Mouse (Mus musculus): ENCODE data around the gene Fut8. TPM values are rescaled to one million over a fixed set of nuclear protein-coding genes. Genes with fewer than 3 reads are reported as not detected.

Gene Fut8
- 24.3 and 25.4 TPM in 2 replicates for polyA plus RNA-seq (2015; fragmentation: Nextera tagmentation; extraction: Ambion mirVana)

DNA sequence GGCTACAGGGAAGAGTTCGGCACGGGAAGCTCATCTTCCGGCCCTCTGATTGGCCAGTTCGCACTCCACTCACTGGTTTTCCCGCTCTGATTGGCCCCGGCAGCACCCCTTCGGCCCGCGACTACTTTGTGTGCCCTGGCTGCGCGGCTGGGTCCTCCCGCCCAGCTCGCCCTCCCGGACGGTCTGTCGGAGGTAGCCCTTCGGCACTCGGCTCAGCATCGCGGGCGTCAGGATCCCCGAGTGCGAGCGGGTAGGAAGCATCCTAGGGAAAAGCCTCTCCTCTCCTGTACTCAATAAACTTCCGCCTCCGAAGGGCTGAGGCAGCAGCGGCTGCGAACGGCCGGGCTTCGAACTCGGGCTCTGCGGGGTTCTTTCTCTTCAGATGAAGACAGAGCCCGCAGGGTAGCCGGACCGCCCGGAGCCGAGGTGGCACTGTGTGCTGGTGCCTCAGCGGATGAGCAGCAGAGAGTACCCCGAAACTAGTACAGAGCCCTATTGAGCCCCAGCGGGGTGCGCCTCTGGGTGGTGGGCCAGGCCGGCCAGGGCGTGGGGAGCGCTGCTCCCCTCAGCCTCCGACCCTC is at the start of gene Fut8:
TSS of gene Fut8 (plus strand) at position 176 of the 581 bp plus-strand sequence.
- peaks cover 8% of the 10 kb centered on the region; the same call in 1 of the 2 replicates for H3K4me1 ChIP-seq (ENCODE audit: insufficient read depth, low read length)
- WGBS: under 1% methylated on average over 45 of the region's 46 CpGs
- peak; percentile 90 for ATAC-seq (ENCODE audit: low FRiP score, low TSS enrichment)

DNA sequence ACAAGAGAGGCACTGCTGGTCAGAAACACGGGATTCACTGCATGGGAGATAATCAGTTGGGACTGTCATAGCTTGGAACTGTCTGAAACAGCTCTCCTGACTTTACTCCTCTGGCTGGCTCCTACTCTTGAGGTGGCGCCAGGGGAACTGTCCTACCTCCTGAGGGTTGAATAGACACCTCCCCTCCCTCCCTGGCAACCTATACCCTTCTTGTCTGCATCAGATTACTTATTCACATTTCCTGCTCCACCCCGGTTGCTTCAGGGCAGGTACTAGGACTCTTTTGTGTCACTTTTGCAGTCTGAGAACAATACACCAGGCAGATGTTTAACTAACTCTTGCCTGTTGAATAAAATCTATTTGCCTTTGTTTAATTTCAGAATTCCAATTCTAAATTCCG is 48.8 kb upstream of the Fut8 start:
- no peak for ATAC-seq (ENCODE audit: low FRiP score, low TSS enrichment)
- no peak overlapping the region for H3K27ac ChIP-seq (ENCODE audit: low read length)
- H3K36me3 ChIP-seq (ENCODE audit: insufficient read depth, low read length): no peaks in the 10 kb centered on the region
- no peak overlapping the region for H3K9ac ChIP-seq (replicated peaks; ENCODE audit: low read length)
- 70% methylated on average over 4 of the region's 4 CpGs for WGBS
- no peaks in the 10 kb centered on the region for H3K9me3 ChIP-seq (ENCODE audit: low read length)
- no peak overlapping the region for H3K4me3 ChIP-seq (ENCODE audit: low read length)
- no peak overlapping the region for H3K4me2 ChIP-seq (replicated peaks; ENCODE audit: low read depth, low read length)
- no peaks in the 10 kb centered on the region for H3K27me3 ChIP-seq (ENCODE audit: insufficient read depth, low read length)
- H3K4me1 ChIP-seq (ENCODE audit: insufficient read depth, low read length): no peaks in the 10 kb centered on the region

More for the DNA sequence above, at the start of gene Fut8:
- H3K36me3 ChIP-seq (ENCODE audit: insufficient read depth, low read length): no peaks in the 10 kb centered on the region
- peak within 1 kb of the TSS; percentile 99 for H3K4me2 ChIP-seq (replicated peaks; ENCODE audit: low read depth, low read length)
- no peaks in the 10 kb centered on the region for H3K27me3 ChIP-seq (ENCODE audit: insufficient read depth, low read length)
- no peaks in the 10 kb centered on the region for H3K9me3 ChIP-seq (ENCODE audit: low read length)
- peak within 1 kb of the TSS; percentile 92 for H3K27ac ChIP-seq (ENCODE audit: low read length)
- peak within 1 kb of the TSS; percentile 91 for H3K9ac ChIP-seq (replicated peaks; ENCODE audit: low read length)
- peak within 1 kb of the TSS; percentile 72 for H3K4me3 ChIP-seq (ENCODE audit: low read length)

DNA sequence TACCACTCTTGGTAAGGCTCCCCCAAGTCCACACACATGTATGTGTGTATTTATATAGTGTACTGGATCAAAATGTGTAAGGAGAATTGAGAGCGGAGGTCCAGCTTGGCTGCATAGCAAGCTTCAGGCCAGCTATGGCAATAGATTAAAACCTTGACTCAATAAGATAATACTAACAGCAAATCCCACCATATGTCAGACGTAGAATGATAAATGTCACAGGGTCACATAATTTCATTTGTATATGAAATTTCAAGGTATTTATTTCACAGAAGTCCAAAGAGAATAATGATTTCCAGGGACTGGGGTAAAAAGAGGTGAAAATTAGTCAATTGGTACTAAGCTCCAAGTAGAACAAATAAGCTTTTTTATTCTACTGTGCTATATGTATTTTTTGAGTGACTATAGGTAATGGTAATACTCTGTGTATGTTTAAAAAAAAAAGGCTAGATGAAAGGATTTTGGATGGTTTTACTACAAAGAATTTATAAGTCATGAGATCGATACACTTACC is 47.9 kb upstream of the Fut8 start:
- 90% methylated on average over 3 of the region's 3 CpGs for WGBS
- H3K9ac ChIP-seq (replicated peaks; ENCODE audit: low read length): no peak overlapping the region
- H3K27me3 ChIP-seq (ENCODE audit: insufficient read depth, low read length): no peaks in the 10 kb centered on the region
- no peak for ATAC-seq (ENCODE audit: low FRiP score, low TSS enrichment)
- H3K4me2 ChIP-seq (replicated peaks; ENCODE audit: low read depth, low read length): no peak overlapping the region
- H3K4me3 ChIP-seq (ENCODE audit: low read length): no peak overlapping the region
- H3K36me3 ChIP-seq (ENCODE audit: insufficient read depth, low read length): no peaks in the 10 kb centered on the region
- H3K27ac ChIP-seq (ENCODE audit: low read length): no peak overlapping the region
- no peaks in the 10 kb centered on the region for H3K4me1 ChIP-seq (ENCODE audit: insufficient read depth, low read length)
- no peaks in the 10 kb centered on the region for H3K9me3 ChIP-seq (ENCODE audit: low read length)

DNA sequence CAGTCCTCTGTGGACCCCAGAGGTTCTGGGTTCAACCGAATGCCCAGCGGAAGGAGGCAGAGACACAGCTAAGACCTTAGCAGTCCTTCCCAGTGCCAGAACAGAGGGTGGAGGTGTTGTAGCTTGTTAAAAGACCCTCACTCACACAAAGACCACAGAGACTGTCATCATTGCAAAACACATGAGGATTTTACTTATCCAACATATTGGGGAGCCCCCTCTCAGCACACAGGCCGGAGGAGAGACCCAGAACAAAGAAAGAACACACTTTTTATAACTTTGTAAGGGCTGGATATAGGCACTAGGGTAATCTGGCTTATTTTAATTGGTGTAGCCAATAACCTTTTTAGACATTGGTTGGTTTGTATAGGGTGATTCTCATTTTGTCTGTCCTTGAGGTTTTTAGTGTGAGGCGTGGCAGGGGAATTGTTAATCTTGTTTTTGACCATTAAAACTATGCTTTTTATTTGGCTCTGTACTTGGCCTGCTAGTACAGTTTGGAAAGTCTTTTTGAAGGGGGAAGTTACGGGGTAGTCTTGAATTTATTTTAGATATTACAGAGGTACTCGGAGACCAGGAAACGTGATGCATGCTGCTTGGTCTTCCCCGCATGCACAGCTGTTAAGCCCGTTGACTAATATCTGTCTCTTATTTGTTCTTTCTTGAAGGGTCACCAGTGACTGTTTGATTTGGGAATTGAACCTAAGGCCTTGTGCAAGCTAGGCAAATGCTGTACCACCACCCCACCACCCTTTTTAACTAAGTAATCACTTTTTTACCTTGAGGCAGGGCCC is 46.2 kb upstream of the Fut8 start:
- no peak for ATAC-seq (ENCODE audit: low FRiP score, low TSS enrichment)
- WGBS: 90% methylated on average over 9 of the region's 9 CpGs
- Histone ChIP-seq H3K27me3 (ENCODE audit: insufficient read depth, low read length) (no peaks in the 10 kb centered on the region), H3K4me1 (ENCODE audit: insufficient read depth, low read length) (no peaks in the 10 kb centered on the region), H3K27ac (ENCODE audit: low read length) (no peak overlapping the region), H3K4me2 (replicated peaks; ENCODE audit: low read depth, low read length) (no peak overlapping the region), H3K9ac (replicated peaks; ENCODE audit: low read length) (no peak overlapping the region), H3K9me3 (ENCODE audit: low read length) (no peaks in the 10 kb centered on the region), H3K4me3 (ENCODE audit: low read length) (no peak overlapping the region), H3K36me3 (ENCODE audit: insufficient read depth, low read length) (no peaks in the 10 kb centered on the region)

DNA sequence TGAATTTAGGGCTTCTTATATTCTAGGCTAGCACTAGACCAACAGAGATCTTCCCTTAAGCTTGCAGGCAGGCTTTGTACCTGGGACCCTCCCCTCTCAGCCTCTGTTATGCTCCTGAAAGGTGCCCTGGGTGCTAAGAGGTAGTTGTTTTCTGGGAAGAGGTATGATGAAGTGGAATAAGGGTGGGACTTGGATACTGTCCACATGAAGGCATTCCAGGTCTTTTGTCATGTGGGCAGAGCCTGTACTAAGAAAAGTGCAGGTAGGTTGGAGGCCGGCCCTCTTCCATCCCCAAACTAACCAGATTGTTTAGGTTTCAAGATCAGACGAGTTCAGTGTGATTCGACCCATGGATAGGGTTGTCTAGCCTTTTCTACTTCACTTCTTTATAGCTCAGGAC is 45.2 kb upstream of the Fut8 start:
- Histone ChIP-seq H3K27me3 (ENCODE audit: insufficient read depth, low read length) (no peaks in the 10 kb centered on the region), H3K27ac (ENCODE audit: low read length) (no peak overlapping the region), H3K4me1 (ENCODE audit: insufficient read depth, low read length) (no peaks in the 10 kb centered on the region), H3K4me2 (replicated peaks; ENCODE audit: low read depth, low read length) (no peak overlapping the region), H3K9ac (replicated peaks; ENCODE audit: low read length) (no peak overlapping the region), H3K9me3 (ENCODE audit: low read length) (no peaks in the 10 kb centered on the region), H3K36me3 (ENCODE audit: insufficient read depth, low read length) (no peaks in the 10 kb centered on the region), H3K4me3 (ENCODE audit: low read length) (no peak overlapping the region)
- 90% methylated on average over 3 of the region's 3 CpGs for WGBS
- no peak for ATAC-seq (ENCODE audit: low FRiP score, low TSS enrichment)

DNA sequence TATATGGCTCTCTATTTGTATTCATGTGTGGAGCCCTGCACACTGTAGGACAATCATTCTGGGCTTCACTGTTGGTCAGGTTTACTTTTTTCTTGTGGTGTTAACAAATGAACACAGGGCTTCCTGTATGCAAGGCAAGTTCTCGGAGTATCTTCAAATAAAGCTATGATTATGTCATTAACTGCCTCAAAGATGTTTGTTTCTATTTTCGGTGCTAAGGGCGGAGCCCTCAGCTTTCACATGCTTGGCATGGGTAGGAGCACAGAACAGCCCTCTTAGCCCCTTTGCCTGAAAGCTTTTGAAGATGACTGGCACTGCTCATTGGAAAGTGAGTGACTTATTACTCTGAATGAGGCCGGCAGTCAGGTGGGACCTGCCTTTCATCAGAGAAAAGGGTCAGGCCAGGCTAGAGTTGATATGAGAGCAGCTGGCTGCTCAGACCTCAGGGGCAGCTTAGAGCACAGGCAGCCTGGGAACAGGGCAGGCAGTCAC is 44.7 kb upstream of the Fut8 start:
- Histone ChIP-seq H3K4me1 (ENCODE audit: insufficient read depth, low read length) (no peaks in the 10 kb centered on the region), H3K4me2 (replicated peaks; ENCODE audit: low read depth, low read length) (no peak overlapping the region), H3K36me3 (ENCODE audit: insufficient read depth, low read length) (no peaks in the 10 kb centered on the region), H3K9ac (replicated peaks; ENCODE audit: low read length) (no peak overlapping the region), H3K27ac (ENCODE audit: low read length) (no peak overlapping the region), H3K27me3 (ENCODE audit: insufficient read depth, low read length) (no peaks in the 10 kb centered on the region), H3K9me3 (ENCODE audit: low read length) (no peaks in the 10 kb centered on the region), H3K4me3 (ENCODE audit: low read length) (no peak overlapping the region)
- no peak for ATAC-seq (ENCODE audit: low FRiP score, low TSS enrichment)
- 64% methylated on average over 4 of the region's 4 CpGs for WGBS

DNA sequence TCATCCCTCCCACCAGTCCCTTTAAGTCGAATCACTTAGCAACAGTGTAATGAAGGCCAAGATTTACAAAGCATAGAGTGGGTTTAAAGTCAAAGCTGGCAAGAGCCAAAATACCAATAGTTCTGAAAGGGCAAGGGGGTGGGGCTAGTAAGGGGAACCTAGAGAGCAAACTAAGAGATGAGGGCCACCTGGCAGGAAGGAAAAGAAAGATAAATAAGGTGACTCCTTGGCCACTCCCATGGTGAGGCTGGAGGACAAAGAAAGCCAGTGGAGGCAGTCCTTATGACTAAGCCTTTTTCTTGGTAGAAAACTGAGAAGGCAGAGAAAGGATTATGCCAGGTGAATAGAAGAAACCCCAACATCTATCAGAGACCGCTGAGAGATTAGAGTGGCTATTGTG is 42.9 kb upstream of the Fut8 start:
- Histone ChIP-seq H3K36me3 (ENCODE audit: insufficient read depth, low read length) (no peaks in the 10 kb centered on the region), H3K27me3 (ENCODE audit: insufficient read depth, low read length) (no peaks in the 10 kb centered on the region), H3K4me1 (ENCODE audit: insufficient read depth, low read length) (no peaks in the 10 kb centered on the region), H3K9ac (replicated peaks; ENCODE audit: low read length) (no peak overlapping the region), H3K4me3 (ENCODE audit: low read length) (no peak overlapping the region), H3K9me3 (ENCODE audit: low read length) (no peaks in the 10 kb centered on the region), H3K27ac (ENCODE audit: low read length) (no peak overlapping the region), H3K4me2 (replicated peaks; ENCODE audit: low read depth, low read length) (no peak overlapping the region)
- 67% methylated on average over 2 of the region's 2 CpGs for WGBS
- ATAC-seq (ENCODE audit: low FRiP score, low TSS enrichment): no peak

DNA sequence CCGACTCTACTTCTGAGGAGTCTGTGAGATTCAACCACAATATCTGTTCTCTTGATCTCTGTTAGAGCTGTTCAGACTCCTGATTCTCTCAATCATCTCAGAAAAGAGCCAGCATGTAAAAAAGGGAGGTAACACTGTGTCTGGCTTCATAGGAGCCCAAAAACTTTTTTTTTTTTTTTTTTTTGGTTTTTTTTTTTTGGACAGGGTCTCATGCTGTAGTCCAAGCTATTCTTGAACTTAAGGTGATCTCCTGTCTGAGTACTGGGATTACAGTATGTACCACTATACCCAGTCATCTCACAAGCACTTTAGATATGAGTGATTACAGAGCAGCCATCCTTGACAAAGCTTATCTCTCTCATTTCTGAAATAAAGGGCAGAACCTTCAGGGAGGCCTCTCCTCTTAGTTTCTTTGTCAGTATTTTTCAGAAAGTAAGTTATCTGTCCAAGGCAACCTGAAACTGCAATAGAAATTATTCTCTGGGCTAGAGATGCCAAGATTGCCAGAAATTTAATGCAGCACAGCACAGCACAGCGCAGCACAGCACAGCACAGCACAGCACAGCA is 41.3 kb upstream of the Fut8 start:
- H3K27me3 ChIP-seq (ENCODE audit: insufficient read depth, low read length): no peaks in the 10 kb centered on the region
- no peak overlapping the region for H3K9ac ChIP-seq (replicated peaks; ENCODE audit: low read length)
- 88% methylated on average over 2 of the region's 2 CpGs for WGBS
- no peaks in the 10 kb centered on the region for H3K36me3 ChIP-seq (ENCODE audit: insufficient read depth, low read length)
- no peak overlapping the region for H3K4me2 ChIP-seq (replicated peaks; ENCODE audit: low read depth, low read length)
- no peak overlapping the region for H3K4me3 ChIP-seq (ENCODE audit: low read length)
- no peak overlapping the region for H3K27ac ChIP-seq (ENCODE audit: low read length)
- no peak for ATAC-seq (ENCODE audit: low FRiP score, low TSS enrichment)
- H3K9me3 ChIP-seq (ENCODE audit: low read length): no peaks in the 10 kb centered on the region
- no peaks in the 10 kb centered on the region for H3K4me1 ChIP-seq (ENCODE audit: insufficient read depth, low read length)

DNA sequence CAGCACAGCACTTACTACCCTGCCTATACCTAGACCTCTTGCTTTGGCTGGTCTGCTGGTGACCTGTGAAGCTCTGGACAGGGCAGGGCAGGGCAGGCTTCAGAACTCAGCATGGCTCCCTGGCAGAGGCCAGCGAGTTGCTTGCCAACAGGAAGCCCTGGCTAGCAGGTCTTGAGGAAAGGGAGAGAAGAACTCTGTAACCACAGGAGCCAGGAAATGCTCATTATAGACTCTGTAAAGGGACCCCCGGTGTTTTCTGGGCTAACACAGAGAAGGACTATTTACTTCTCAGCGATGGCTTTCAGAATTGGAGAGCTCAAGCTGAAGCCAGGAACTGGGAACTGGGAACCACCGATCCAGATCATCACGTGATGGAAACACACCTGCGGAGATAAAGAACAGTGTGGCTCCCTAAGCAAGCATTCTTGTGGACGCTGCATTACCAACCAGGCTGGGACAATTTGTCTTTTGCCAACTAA is 40.8 kb upstream of the Fut8 start:
- Histone ChIP-seq H3K9me3 (ENCODE audit: low read length) (no peaks in the 10 kb centered on the region), H3K4me1 (ENCODE audit: insufficient read depth, low read length) (no peaks in the 10 kb centered on the region), H3K4me3 (ENCODE audit: low read length) (no peak overlapping the region), H3K27me3 (ENCODE audit: insufficient read depth, low read length) (no peaks in the 10 kb centered on the region), H3K9ac (replicated peaks; ENCODE audit: low read length) (no peak overlapping the region), H3K27ac (ENCODE audit: low read length) (no peak overlapping the region), H3K4me2 (replicated peaks; ENCODE audit: low read depth, low read length) (no peak overlapping the region), H3K36me3 (ENCODE audit: insufficient read depth, low read length) (no peaks in the 10 kb centered on the region)
- no peak for ATAC-seq (ENCODE audit: low FRiP score, low TSS enrichment)
- WGBS: 74% methylated on average over 7 of the region's 7 CpGs
